Mouse (Mus musculus) retina, embryonic 14.5 days (tissue): ENCODE data around the gene Gm29609.
"Not testable (repeated sequence)": the region's sequence is repeated elsewhere in the genome, so short reads cannot be mapped to it uniquely, and the experiment has no call there.

Experiments
- DNase-seq: peaks from one replicate; pipeline ENCODE4 v3.0.0-alpha.2; 2015; ENCODE audit warnings: low spot score

Gm29609 gene

GRCm38 (mm10) chr5:31179766-31180630, at the start of gene Gm29609, which contains the start of gene Gtf3c2:
TSS of gene Gm29609 (minus strand) at chr5:31179911.
TSS of gene Gtf3c2 (minus strand) at chr5:31180144.
- peak; percentile 95 for DNase-seq

GRCm38 (mm10) chr5:31226641-31227040, 46.9 kb upstream of the Gm29609 start:
- no peak for DNase-seq

- DNase-seq = no peak
Measured at GRCm38 (mm10) chr5:31222696-31223095, 43.0 kb upstream of the Gm29609 start.

- peak; percentile 72 for DNase-seq
Measured at GRCm38 (mm10) chr5:31221304-31221945, 41.7 kb upstream of the Gm29609 start.

- DNase-seq = peak; percentile 99
Measured at GRCm38 (mm10) chr5:31220448-31221303, 41.0 kb upstream of the Gm29609 start, which contains the start of gene Ppm1g. TSS of gene Ppm1g (minus strand) at chr5:31220687.

GRCm38 (mm10) chr5:31219911-31220447, 40.3 kb upstream of the Gm29609 start:
- peak; percentile 67 for DNase-seq

GRCm38 (mm10) chr5:31219474-31219873, 39.8 kb upstream of the Gm29609 start:
- no peak for DNase-seq

- DNase-seq = peak; percentile 53
Measured at GRCm38 (mm10) chr5:31219070-31219469, 39.4 kb upstream of the Gm29609 start.

GRCm38 (mm10) chr5:31218294-31218693, 38.6 kb upstream of the Gm29609 start:
- DNase-seq = no peak

- DNase-seq = not testable (repeated sequence)
Measured at GRCm38 (mm10) chr5:31216554-31216953, 36.8 kb upstream of the Gm29609 start.

- DNase-seq = no peak
Measured at GRCm38 (mm10) chr5:31204421-31204820, 24.7 kb upstream of the Gm29609 start.

- no peak for DNase-seq
Measured at GRCm38 (mm10) chr5:31203866-31204265, 24.2 kb upstream of the Gm29609 start.

GRCm38 (mm10) chr5:31202933-31203332, 23.2 kb upstream of the Gm29609 start:
- no peak for DNase-seq

GRCm38 (mm10) chr5:31201742-31202590, 22.3 kb upstream of the Gm29609 start, which contains the start of gene Zfp513:
TSS of gene Zfp513 (minus strand) at chr5:31202303.
- peak; percentile 99 for DNase-seq

GRCm38 (mm10) chr5:31201042-31201741, 21.5 kb upstream of the Gm29609 start:
- no peak for DNase-seq

- no peak for DNase-seq
Measured at GRCm38 (mm10) chr5:31200327-31200768, 20.6 kb upstream of the Gm29609 start.

- peak; percentile 16 for DNase-seq
Measured at GRCm38 (mm10) chr5:31199893-31200292, 20.2 kb upstream of the Gm29609 start.

GRCm38 (mm10) chr5:31199321-31199892, 19.7 kb upstream of the Gm29609 start:
- no peak for DNase-seq

GRCm38 (mm10) chr5:31198616-31199320, 19.1 kb upstream of the Gm29609 start:
- DNase-seq = no peak
